Mouse (Mus musculus) urinary bladder, postnatal 36 days (tissue): ENCODE measurements around the gene Apex1.
"Not testable (repeated sequence)": the region's sequence is repeated elsewhere in the genome, so short reads cannot be mapped to it uniquely, and the experiment has no call there.

Experiments
- DNase-seq, 2 experiments: peaks; one replicate each; pipeline ENCODE4 v3.0.0; 2022; ENCODE audit warnings: low spot score in 2 of 2, mixed read lengths in 1 of 2

Apex1 gene

DNA sequence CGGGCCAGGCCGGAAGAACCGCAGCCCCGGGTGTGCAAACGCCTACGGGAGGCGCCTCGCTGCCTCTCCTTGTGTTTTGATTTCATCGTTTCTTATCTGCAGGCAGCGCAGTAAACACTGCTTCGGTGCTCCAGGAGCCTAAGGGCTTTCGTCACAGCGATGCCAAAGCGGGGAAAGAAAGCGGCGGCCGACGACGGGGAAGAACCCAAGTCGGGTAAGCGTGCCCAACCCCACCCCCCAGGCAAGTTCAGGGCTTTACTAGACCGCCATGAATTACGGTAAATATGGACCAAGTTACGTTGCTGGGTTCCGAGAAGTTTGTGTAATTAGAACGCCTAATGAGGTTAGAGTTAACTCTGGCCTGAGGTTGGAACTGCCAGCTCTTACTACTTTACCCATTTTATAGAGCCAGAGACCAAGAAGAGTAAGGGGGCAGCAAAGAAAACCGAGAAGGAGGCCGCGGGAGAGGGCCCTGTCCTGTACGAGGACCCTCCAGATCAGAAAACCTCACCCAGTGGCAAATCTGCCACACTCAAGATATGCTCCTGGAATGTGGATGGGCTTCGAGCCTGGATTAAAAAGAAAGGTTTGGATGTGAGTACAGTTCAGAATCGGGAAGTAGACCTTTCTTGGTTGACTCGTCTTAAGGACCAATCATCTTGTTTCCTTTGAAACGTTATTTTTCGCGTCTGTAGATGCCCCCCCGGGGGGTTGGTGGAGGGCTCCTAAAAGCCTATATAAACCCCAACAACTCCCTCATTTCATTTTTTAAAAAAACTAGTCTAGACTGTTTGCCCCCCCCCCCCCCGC is 548 bp downstream of the Apex1 start:
- peak in 1 of 2 experiments; percentile 9 for DNase-seq

DNA sequence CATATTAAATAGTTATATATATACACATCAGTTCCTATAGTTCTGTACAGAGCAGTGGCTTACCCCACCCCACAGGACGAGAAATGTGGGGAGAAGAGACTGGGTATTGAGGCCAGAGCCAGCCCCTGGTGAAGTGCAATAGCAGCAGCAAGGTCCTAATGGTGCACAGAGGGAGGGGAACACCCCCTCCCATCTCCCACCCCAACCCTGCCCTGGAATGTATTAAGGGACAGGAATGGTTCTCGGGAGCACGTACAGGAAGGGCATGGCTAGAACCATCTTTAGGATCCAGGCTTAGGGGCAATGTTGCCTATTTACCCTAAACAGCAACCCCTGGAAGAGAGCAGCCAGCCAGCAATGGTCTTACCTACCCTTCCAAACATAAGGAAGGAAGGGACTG is 2.6 kb downstream of the Apex1 start:
- DNase-seq = no peak

DNA sequence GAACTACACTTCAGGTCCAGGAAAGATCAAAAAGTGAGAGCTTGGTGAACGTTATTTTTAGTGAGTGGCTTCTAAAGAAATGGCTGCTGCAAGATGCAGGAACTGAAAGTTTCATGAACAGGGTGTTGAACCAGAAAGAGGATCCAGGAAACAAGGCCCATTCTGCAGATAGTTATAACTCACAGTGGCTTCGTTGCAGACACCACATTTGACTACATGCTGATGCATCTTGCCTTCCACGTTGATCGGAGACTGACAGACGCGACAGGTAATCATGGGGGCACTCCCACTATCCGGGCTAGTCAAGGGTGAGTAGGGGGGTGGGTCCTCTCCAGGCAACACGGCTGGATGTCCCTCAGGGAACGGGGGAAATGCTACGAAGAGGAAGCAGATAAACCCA is 5.2 kb downstream of the Apex1 start:
- no peak for DNase-seq

DNA sequence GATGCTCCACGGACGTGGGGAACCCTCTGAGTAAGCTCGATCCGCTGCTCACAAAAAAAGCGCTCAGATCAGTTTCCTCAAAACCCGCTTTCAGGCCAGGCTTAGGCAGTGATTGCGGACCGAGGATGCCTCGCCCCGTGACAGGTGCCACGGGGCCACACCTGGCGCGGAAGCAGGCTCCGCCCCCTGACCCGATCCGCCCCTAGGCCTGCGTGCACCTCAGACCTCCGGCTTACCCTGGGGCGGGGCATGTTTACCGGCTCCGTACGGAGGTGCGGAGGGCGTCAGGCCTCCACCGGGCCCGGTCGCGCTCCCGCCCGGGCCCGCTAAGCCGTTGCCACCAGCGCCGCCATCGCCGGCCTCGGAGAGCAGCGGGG is 5.6 kb downstream of the Apex1 start:
- DNase-seq = peak; percentile 50 to 61

DNA sequence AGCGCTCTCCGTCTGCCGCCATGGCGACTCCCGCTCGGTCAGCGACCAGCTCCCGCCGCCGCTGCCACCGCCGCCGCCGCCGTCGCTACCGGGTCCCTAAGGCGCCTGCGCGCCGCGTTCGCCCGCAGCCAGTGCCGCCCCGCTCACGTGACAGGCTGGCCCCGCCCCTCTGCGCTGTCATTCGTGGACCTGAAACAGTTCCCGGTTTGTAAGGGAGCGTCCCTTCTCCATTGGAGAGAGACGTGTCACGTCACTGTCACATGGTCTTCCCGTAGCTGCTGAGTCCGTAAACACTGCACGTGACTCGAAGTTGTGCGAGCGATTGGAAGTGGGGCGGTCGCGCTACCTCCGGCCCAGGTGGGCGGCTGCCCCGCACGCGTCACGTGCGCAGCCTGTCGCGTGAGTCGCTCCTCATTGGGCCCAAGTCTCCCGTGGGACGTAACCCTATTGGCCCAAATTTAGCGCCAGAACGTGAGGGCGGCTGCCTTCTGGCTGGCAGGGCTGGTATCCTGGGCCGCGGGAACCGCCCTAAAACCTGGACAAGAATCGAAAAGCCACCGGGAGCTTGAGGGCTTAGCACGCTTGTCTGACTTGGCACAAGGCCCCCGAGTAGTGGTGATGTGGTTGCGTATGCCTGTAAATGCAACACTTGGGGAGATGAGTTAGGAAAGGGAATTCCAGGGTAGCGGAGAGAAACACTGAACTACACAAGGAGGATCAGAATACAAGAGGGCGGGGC is 6.2 kb downstream of the Apex1 start, which contains the start of the genes Pip4p1 and Pnp:
TSS of gene Pip4p1 (minus strand) at position 103 of the 739 bp plus-strand sequence.
TSS of gene Pnp (plus strand) at position 329 of the 739 bp plus-strand sequence.
- peak; percentile 99 for DNase-seq

DNA sequence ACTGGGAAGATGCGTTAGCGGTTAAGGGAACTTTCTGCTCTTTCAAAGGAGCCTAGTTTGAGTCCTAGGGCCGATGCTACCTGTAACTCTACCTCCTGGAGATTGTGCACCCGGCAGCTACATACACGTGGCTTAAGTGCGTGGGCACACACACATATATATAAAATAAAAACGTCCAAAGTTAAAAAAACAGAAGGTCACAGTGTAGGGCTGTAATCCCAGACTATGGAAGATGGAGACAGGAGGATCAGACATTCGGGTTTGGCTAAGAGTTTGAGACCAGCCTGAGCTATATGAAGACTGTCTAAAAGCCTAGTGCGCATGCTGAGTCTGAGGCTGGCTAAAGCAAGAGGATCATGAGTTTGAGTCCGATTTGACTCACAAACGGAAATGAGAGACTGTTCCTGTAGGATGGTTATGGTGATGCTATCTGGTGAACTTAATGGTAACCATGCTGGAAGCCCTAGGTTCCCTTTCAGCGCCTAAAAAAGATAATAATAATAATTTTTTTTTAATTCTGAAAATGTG is 6.8 kb downstream of the Apex1 start:
- no peak for DNase-seq

DNA sequence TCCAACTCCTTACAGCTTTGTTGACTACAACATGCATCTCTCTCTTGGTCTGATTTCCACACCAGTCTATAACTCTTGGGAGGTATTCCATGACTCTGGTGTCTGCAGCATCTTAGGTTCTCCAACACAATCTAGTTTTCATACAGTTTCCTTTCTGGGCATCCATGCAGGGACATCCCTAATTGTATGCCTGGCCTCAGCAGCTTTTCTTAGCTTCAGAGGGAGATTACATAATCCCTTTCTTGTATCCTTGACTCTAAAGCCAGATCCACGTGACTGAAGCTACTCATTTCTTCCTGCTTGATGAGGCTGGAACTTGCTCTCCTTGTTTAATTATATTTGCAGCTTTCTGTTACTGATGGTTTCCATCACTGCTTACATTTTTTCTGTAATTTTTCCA is 11.9 kb downstream of the Apex1 start:
- DNase-seq = no peak

DNA sequence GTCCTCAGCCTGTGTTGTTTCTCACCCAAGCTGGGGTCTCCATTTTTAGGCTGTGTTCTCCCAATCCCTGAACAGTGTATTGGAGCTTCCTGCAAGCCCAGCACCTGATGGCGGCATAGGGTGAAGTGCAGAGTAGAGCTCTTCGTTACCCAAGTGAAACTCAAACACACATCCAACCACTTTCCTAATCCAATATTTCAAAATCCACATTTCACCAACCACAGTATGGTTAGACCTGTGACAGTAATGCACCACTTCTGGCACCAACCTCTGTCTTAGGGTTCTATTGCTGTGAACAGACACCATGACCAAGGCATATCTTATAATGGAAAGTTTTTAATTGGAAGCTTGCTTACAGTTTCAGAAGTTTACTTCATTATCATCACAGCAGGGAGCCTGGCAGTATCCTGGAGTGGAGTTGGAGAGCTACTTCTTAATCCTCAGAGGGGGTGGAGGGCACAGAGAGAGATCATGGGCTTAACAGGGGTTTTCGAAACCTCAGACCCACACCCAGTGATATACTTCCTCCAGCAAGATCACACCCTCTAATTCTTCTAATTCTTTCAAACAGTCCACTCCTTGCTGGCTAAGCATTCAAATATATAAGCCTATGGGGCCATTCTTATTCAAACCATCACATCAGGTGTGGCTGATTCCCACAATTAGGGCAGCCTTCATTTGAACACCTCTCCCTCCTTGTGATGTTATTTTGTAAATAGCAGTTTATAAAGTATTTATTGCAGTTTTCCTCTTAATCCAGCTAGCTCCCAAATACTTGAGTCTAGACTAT is 13.5 kb downstream of the Apex1 start:
- DNase-seq = no peak

DNA sequence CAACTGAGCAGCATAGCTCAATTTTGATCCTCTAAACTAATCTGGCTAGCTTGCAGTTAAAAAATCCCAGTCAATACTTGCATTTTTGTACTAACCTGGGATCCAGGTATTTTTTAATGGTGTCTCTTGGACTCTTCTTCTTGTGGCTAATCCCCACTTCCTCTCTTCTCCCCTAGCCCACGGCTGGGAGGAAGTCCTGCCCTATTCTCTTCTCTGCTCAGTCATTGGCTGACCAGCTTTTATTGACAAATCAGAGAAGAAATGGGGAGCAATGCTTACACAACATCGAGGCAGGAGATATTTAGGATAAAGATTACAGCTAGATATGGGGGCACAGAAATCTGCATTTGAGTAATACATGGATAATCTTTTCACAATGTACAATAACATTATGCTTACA is 14.2 kb downstream of the Apex1 start:
- no peak for DNase-seq

DNA sequence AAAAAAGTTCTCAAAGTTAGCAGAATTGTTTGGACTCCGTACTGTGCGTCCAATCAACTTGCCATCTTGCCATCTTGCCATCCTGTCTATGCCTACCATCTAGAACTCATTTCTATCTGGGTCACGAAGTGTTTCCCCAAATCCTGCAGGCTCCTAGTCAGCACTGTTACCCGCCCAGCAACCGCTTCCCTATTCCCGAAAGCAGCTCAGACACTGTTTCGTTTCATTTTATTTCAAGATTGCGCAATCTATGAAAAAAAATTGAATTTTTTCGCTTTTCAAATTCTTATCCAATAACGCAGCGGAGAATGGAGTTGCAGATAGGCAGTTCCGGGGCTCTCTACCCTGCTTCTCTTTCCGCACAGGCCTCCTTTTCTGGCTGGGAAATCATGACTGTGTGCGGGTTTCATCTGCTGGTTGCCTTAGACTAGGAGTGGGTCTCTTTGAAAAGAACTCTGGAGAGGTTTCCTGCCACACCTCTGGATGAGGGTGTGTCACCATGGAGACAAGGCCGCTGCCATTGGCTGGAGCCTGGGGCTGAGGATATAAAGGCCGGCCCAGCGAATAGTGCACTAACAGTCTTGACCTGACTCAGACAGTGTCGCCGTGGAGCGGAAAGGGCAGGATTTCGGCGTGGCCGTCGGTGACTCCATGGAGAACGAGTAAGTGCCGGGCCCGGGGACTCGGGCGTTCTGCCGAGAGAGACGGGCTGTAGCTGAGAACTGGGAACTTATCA is 19.3 kb downstream of the Apex1 start, which contains the start of gene Gm49342:
TSS of gene Gm49342 (plus strand) at position 586 of the 736 bp plus-strand sequence.
- DNase-seq = peak; percentile 96 to 97

DNA sequence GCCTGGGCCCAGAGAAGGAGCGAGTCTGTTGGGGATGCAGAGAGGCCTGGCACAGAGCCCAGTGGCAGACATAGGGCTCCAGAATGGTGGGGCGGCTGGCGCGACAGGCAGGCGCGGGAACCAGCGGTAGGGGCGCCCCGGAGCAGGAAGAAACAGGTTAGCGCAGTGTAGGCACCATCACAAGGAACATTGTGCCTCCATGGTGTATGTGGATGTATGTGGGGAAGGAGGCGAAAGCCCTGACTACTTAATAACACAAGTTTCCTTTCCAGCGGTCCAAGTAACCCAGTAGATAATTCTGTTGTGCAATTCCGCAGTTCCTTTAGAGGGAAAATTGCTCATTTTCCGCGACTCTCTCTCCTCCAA is 19.9 kb downstream of the Apex1 start:
- not testable (repeated sequence) for DNase-seq

DNA sequence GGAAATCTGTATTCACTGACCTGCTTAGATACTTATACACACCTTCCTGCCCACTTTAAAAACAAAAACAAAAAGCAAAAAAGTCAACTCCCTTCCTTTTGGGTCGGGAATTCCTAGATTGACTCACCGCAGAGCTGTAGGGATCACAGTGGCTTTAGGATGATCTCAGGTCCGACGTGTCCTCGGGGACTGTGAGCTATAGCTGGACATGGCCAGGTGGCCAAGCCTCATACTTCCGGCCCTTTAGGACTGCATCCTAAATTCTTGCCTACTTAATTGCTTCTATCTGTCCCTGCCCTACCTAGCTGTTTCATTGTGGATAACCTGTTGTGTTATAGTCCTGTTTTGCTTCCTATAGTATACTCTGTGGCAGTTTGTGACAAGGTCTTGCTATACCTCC is 20.3 kb downstream of the Apex1 start:
- not testable (repeated sequence) for DNase-seq

DNA sequence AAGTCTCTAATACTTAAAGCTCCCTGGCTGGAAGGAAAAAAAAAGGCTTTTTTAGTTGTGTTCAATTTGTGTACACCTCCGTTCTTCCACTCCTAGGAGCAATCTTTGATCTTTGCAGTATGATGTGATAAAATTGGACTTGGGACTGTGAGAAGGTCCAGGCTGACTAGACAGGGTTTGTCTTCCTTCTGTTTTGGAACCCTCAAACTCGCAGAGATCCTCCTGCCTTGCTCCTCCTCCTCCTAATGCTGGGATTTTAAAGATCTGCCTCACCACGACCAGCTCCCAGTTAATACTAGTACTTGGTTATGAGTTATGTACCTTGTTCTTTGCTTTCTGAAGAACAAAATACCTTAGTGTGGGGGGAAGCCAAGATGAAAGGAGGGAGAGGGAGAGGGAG is 20.8 kb downstream of the Apex1 start:
- DNase-seq = not testable (repeated sequence)

DNA sequence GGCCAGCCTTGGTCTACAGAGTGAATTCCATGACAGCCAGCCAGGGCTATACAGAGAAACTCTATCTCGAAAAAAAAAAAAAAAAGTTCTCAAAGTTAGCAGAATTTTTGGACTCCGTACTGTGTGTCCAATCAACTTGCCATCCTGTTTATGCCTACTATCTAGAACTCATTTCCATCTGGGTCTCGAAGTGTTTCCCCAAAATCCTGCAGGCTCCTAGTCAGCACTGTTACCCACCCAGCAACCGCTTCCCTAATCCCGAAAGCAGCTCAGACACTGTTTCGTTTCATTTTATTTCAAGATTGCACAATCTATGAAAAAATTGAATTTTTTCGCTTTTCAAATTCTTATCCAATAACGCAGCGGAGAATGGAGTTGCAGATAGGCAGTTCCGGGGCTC is 30.7 kb downstream of the Apex1 start:
- no peak for DNase-seq

DNA sequence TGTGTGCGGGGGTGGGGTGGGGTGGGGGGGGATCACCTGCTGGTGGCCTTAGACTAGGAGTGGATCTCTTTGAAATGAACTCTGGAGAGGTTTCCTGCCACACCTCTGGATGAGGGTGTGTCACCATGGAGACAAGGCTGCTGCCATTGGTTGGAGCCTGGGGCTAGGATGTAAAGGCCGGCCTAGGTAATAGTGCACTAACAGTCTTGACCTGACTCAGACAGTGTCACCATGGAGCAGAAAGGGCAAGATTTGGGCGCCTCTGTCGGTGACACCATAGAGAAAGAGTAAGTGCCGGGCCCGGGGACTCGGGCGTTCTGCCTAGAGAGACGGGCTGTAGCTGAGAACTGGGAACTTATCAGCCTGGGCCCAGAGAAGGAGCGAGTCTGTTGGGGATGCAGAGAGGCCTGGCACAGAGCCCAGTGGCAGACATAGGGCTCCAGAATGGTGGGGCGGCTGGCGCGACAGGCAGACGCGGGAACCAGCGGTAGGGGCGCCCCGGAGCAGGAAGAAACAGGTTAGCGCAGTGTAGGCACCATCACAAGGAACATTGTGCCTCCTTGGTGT is 31.3 kb downstream of the Apex1 start, which contains the start of gene Pnp2:
TSS of gene Pnp2 (plus strand) at position 51 of the 567 bp plus-strand sequence.
- peak; percentile 26 to 46 for DNase-seq

DNA sequence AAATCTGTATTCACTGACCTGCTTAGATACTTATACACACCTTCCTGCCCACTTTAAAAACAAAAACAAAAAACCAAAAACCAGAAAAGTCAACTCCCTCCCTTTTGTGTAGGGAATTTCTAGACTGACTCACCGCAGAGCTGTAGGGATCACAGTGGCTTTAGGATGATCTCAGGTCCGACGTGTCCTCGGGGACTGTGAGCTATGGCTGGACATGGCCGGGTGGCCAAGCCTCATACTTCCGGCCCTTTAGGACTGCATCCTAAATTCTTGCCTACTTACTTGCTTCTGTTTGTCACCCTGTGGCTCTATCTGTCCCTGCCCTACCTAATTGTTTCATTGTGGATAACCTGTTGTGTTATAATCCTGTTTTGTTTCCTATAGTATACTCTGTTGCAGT is 32.0 kb downstream of the Apex1 start:
- DNase-seq = not testable (repeated sequence)

DNA sequence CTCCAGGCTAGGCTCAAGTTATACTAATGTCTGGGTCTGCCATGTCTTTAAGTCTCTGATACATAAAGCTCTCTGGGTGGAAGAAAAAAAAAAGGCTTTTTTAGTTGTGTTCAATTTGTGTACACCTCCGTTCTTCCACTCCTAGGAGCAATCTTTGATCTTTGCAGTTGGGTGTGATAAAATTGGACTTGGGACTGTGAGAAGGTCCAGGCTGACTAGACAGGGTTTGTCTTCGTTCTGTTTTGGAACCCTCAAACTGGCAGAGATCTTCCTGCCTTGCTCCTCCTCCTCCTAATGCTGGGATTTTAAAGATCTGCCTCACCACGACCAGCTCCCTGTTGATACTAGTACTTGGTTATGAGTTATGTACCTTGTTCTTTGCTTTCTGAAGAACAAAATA is 32.4 kb downstream of the Apex1 start:
- not testable (repeated sequence) for DNase-seq

DNA sequence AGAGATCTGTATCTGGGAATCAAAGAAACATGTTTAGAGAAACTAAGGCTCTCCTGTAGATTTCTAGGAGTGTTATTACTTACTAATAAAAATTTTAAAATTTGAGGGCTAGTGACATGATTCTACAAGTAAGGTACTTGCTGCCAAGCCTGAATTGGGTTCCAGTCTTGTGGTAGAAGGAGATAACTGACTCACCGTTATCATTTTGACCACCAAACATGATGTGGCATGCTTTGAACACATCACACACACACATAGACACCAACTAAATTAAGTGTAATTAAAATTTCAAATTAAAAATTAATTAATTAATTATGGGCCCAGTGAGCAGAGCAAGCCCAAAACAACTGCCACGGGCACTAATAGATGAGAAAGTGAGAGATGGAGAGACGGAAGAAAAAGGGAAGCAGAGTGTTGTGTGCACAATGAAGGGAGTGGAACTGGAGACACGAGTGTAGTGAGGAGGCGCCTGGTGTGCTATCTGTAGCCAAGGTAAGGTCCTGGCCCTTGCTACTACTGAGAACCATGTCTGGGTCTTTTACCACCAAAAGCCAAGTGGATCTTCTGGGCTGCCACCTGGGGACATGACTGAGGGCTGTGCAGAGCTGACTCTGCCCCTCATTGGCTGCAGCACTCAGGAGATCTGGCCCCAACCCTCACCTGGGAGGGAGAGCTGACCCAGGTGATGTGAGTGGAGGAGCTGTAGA is 33.7 kb downstream of the Apex1 start:
- DNase-seq = not testable (repeated sequence)

DNA sequence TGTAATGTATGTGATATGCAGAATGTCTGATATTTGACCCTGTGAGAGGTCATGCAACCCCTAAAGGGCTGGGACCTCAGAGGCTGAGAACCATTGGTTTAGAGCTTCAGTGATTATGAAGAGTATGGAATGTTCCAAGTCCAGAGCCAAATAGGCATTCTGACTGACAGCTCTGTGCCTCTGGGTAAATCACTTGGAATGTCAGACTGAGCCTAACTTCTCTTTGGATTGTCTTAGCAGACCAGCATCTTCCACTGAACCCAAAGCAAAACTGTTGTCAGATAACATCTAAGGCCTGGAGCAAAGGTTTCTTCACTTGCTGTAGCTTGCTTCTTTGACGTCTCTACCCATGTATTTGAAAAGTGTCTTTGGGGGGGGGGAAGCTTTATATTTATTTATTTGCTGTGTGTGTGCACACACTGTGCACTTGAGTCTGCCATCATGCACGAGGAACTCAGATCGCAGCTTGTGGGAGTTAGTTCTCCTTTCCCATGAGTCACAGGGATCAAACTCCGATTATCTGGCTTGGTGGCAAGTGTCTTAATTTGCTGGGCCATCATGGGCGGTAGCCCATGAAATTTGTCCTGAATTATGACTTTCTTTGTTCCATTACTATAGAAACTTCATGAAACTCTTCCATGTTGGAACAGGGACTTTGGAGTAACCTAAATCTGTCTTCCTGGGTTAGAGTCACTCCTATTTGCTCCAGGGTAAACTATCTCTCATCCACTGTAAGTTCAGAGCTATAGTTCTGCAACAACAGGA is 43.6 kb downstream of the Apex1 start:
- DNase-seq = no peak
